27 mouse cellular contexts compared by ENCODE assay signal in genomic region chr7:6917126-6917525, GRCm38 (mm10).
DNase-seq lines count a peak whose midpoint lies in the region; ATAC-seq and TF ChIP-seq lines count a peak whose summit lies in the region.
"Had no signal": no experiment of that assay in that cellular context is flagged by ENCODE, and none has a peak within 500 bp of the region (broad histone marks: within the 10 kb centered on the region; RNA-seq: fewer than 3 reads in every experiment).

No protein-coding gene starts in this region.

- 0 out of 2 replicates have a peak overlapping the region, but pooled peaks have one; percentile 12 for H3K27ac ChIP-seq in forebrain, embryonic 10.5 days
- no peak overlapping the region for H3K27ac ChIP-seq in forebrain, embryonic 14.5 days (ENCODE audit: low read depth, low read length)
- H3K27ac ChIP-seq in heart, embryonic 13.5 days (replicated peaks) = peak overlapping the region; percentile 56
- H3K27ac ChIP-seq in midbrain, embryonic 11.5 days (ENCODE audit: low read depth, low read length) = no peak overlapping the region
- H3K27ac ChIP-seq in midbrain, embryonic 16.5 days (ENCODE audit: low read length) = no peak overlapping the region
- H3K27ac ChIP-seq in limb, embryonic 12.5 days = peak overlapping the region; percentile 24; the same call in 1 of the 2 replicates
- no peak overlapping the region for H3K27ac ChIP-seq in thymus, adult 2 months (ENCODE audit: control insufficient read depth, insufficient read depth, low read length)
- H3K27ac ChIP-seq: liver, embryonic 13.5 days; macrophage; neural tube, embryonic 13.5 days; stomach, postnatal 0 days had no signal

- H3K9ac ChIP-seq in forebrain, embryonic 14.5 days (ENCODE audit: low read length) = no peak overlapping the region
- no peak overlapping the region for H3K9ac ChIP-seq in heart, embryonic 13.5 days
- no peak overlapping the region for H3K9ac ChIP-seq in midbrain, embryonic 11.5 days (ENCODE audit: low read length)
- no peak overlapping the region for H3K9ac ChIP-seq in midbrain, embryonic 16.5 days (ENCODE audit: low read depth, low read length)
- no peak overlapping the region for H3K9ac ChIP-seq in limb, embryonic 12.5 days (replicated peaks)
- H3K9ac ChIP-seq: embryonic facial prominence, embryonic 12.5 days; hindbrain, embryonic 13.5 days; limb, embryonic 15.5 days; liver, embryonic 13.5 days; neural tube, embryonic 13.5 days had no signal

- no peak for ATAC-seq in forebrain, embryonic 14.5 days
- ATAC-seq in heart, embryonic 13.5 days (ENCODE audit: extremely low read depth, insufficient number of reproducible peaks, low FRiP score, low TSS enrichment) = no peak
- ATAC-seq in midbrain, embryonic 11.5 days (ENCODE audit: low FRiP score) = no peak
- ATAC-seq in midbrain, embryonic 16.5 days = no peak
- ATAC-seq in limb, embryonic 12.5 days (ENCODE audit: insufficient number of reproducible peaks, insufficient read depth, low FRiP score, low TSS enrichment, low read depth) = no peak
- ATAC-seq: lung, postnatal 0 days; Patski had no signal

- TF ChIP-seq CTCF in thymus, adult 2 months (IDR thresholded peaks at IDR 0.05; ENCODE audit: borderline replicate concordance, control insufficient read depth, extremely low read depth, insufficient read depth, low read length, poor library complexity) = no peak

- no peak overlapping the region for H3K4me2 ChIP-seq in forebrain, embryonic 14.5 days (ENCODE audit: low read length)
- H3K4me2 ChIP-seq in heart, embryonic 13.5 days = no peak overlapping the region
- H3K4me2 ChIP-seq in midbrain, embryonic 11.5 days = no peak overlapping the region
- no peak overlapping the region for H3K4me2 ChIP-seq in midbrain, embryonic 16.5 days (ENCODE audit: low read length)
- H3K4me2 ChIP-seq in limb, embryonic 12.5 days = no peak overlapping the region
- H3K4me2 ChIP-seq: embryonic facial prominence, embryonic 12.5 days; hindbrain, embryonic 13.5 days; limb, embryonic 15.5 days; liver, embryonic 13.5 days; neural tube, embryonic 13.5 days had no signal

- H3K27me3 ChIP-seq in forebrain, embryonic 10.5 days (ENCODE audit: poor library complexity, severe bottlenecking) = no peaks in the 10 kb centered on the region
- no peaks in the 10 kb centered on the region for H3K27me3 ChIP-seq in forebrain, embryonic 14.5 days (replicated peaks; ENCODE audit: control insufficient read depth, insufficient read depth, low read length)
- H3K27me3 ChIP-seq in heart, embryonic 13.5 days (replicated peaks) = no peaks in the 10 kb centered on the region
- H3K27me3 ChIP-seq in midbrain, embryonic 11.5 days (ENCODE audit: control insufficient read depth, insufficient read depth, low read length) = no peaks in the 10 kb centered on the region
- H3K27me3 ChIP-seq in midbrain, embryonic 16.5 days (ENCODE audit: control insufficient read depth, insufficient read depth, low read depth, low read length) = no peaks in the 10 kb centered on the region
- no peaks in the 10 kb centered on the region for H3K27me3 ChIP-seq in limb, embryonic 12.5 days
- no peaks in the 10 kb centered on the region for H3K27me3 ChIP-seq in thymus, adult 2 months (ENCODE audit: control insufficient read depth, insufficient read depth, low read length)
- H3K27me3 ChIP-seq: embryonic facial prominence, embryonic 12.5 days; hindbrain, embryonic 13.5 days; limb, embryonic 15.5 days; liver, embryonic 13.5 days; neural tube, embryonic 13.5 days; Patski had no signal

- TF ChIP-seq POLR2A in thymus, adult 2 months (IDR thresholded peaks at IDR 0.05; ENCODE audit: control insufficient read depth, extremely low read depth, insufficient read depth, low read length, poor library complexity) = no peak

- H3K36me3 ChIP-seq in forebrain, embryonic 10.5 days (replicated peaks) = no peaks in the 10 kb centered on the region
- H3K36me3 ChIP-seq in forebrain, embryonic 14.5 days (ENCODE audit: control insufficient read depth, insufficient read depth, low read length) = no peaks in the 10 kb centered on the region
- no peaks in the 10 kb centered on the region for H3K36me3 ChIP-seq in heart, embryonic 13.5 days
- H3K36me3 ChIP-seq in midbrain, embryonic 11.5 days (ENCODE audit: control insufficient read depth, insufficient read depth, low read length) = no peaks in the 10 kb centered on the region
- no peaks in the 10 kb centered on the region for H3K36me3 ChIP-seq in midbrain, embryonic 16.5 days (ENCODE audit: control insufficient read depth, insufficient read depth, low read length)
- no peaks in the 10 kb centered on the region for H3K36me3 ChIP-seq in limb, embryonic 12.5 days
- H3K36me3 ChIP-seq in thymus, adult 2 months (ENCODE audit: control insufficient read depth, insufficient read depth, low read length) = no peaks in the 10 kb centered on the region
- H3K36me3 ChIP-seq: embryonic facial prominence, embryonic 12.5 days; hindbrain, embryonic 13.5 days; limb, embryonic 15.5 days; liver, embryonic 13.5 days; neural tube, embryonic 13.5 days had no signal

- intact Hi-C loops in heart, postnatal 36 days (cut with DNase I) = loop anchor here (5.0 kb wide), 3 partner anchors 190 to 560 kb away; no protein-coding TSS in a partner anchor

- DNase-seq in forebrain, embryonic 10.5 days (ENCODE audit: extremely low spot score, low spot score) = no peak
- no peak for DNase-seq in forebrain, embryonic 14.5 days (ENCODE audit: low spot score)
- no peak for DNase-seq in heart, postnatal 36 days
- DNase-seq in midbrain, embryonic 11.5 days (ENCODE audit: low spot score, missing footprints) = peak; percentile 72
- DNase-seq in thymus, adult 2 months = no peak
- DNase-seq: adrenal gland, postnatal 14 days; cerebellum, adult 11-12 months; cerebellum, adult 9-11 months; gastrocnemius, postnatal 10 days; kidney, adult 8-10 months; kidney, postnatal 14 days; liver, embryonic 13.5 days; lung, adult 18-20 months; right cerebral cortex, postnatal 4 days; thymus, adult 18-20 months; thymus, postnatal 4 days had no signal

- H3K4me3 ChIP-seq in forebrain, embryonic 10.5 days = no peak overlapping the region
- H3K4me3 ChIP-seq in forebrain, embryonic 14.5 days (ENCODE audit: low read depth, low read length) = no peak overlapping the region
- H3K4me3 ChIP-seq in heart, embryonic 13.5 days = no peak overlapping the region
- H3K4me3 ChIP-seq in midbrain, embryonic 11.5 days (ENCODE audit: low read depth, low read length) = no peak overlapping the region
- no peak overlapping the region for H3K4me3 ChIP-seq in midbrain, embryonic 16.5 days (ENCODE audit: low read depth, low read length)
- no peak overlapping the region for H3K4me3 ChIP-seq in limb, embryonic 12.5 days (replicated peaks)
- H3K4me3 ChIP-seq in thymus, adult 2 months (ENCODE audit: control insufficient read depth, insufficient read depth, low read length) = no peak overlapping the region
- H3K4me3 ChIP-seq: embryonic facial prominence, embryonic 12.5 days; hindbrain, embryonic 13.5 days; limb, embryonic 15.5 days; liver, embryonic 13.5 days; neural tube, embryonic 13.5 days had no signal

- peaks cover 47% of the 10 kb centered on the region for H3K4me1 ChIP-seq in forebrain, embryonic 10.5 days
- peaks cover 11% of the 10 kb centered on the region for H3K4me1 ChIP-seq in forebrain, embryonic 14.5 days (ENCODE audit: control insufficient read depth, insufficient read depth, low read length)
- peaks cover 42% of the 10 kb centered on the region for H3K4me1 ChIP-seq in heart, embryonic 13.5 days
- peaks cover 16% of the 10 kb centered on the region; the same call in 1 of the 2 replicates for H3K4me1 ChIP-seq in midbrain, embryonic 11.5 days (ENCODE audit: control insufficient read depth, insufficient read depth, low read length)
- H3K4me1 ChIP-seq in midbrain, embryonic 16.5 days (ENCODE audit: control insufficient read depth, insufficient read depth, low read length) = peaks cover 27% of the 10 kb centered on the region
- peaks cover 35% of the 10 kb centered on the region for H3K4me1 ChIP-seq in limb, embryonic 12.5 days (replicated peaks)
- no peaks in the 10 kb centered on the region for H3K4me1 ChIP-seq in thymus, adult 2 months (replicated peaks; ENCODE audit: control insufficient read depth, insufficient read depth, low read length)

- WGBS in forebrain, embryonic 10.5 days = 73% methylated on average over 5 of the region's 5 CpGs
- WGBS in forebrain, embryonic 14.5 days = 70% methylated on average over 5 of the region's 5 CpGs
- WGBS in heart, embryonic 13.5 days = 46% methylated on average over 5 of the region's 5 CpGs
- WGBS in midbrain, embryonic 11.5 days = 72% methylated on average over 5 of the region's 5 CpGs
- WGBS in midbrain, embryonic 16.5 days = 71% methylated on average over 5 of the region's 5 CpGs
- WGBS in limb, embryonic 12.5 days = 40% methylated on average over 5 of the region's 5 CpGs
- 90% methylated on average over 5 of the region's 5 CpGs for WGBS in thymus, adult 2 months

- no peaks in the 10 kb centered on the region for H3K9me3 ChIP-seq in forebrain, embryonic 10.5 days
- H3K9me3 ChIP-seq in forebrain, embryonic 14.5 days (replicated peaks; ENCODE audit: control insufficient read depth, low read length) = no peaks in the 10 kb centered on the region
- H3K9me3 ChIP-seq in heart, embryonic 13.5 days = no peaks in the 10 kb centered on the region
- H3K9me3 ChIP-seq in midbrain, embryonic 11.5 days (ENCODE audit: control insufficient read depth, low read length) = no peaks in the 10 kb centered on the region
- no peaks in the 10 kb centered on the region for H3K9me3 ChIP-seq in midbrain, embryonic 16.5 days (replicated peaks; ENCODE audit: control insufficient read depth, low read length, poor library complexity, severe bottlenecking)
- no peaks in the 10 kb centered on the region for H3K9me3 ChIP-seq in limb, embryonic 12.5 days
- H3K9me3 ChIP-seq: embryonic facial prominence, embryonic 12.5 days; hindbrain, embryonic 13.5 days; limb, embryonic 15.5 days; liver, embryonic 13.5 days; neural tube, embryonic 13.5 days had no signal

Comparison
In these comparisons a context has a peak if more than half of its experiments do, and no peak if none do; other contexts are left out.
1. H3K27ac ChIP-seq: peak in forebrain, embryonic 10.5 days (single experiment), heart, embryonic 13.5 days (single experiment) and limb, embryonic 12.5 days (single experiment); none in forebrain, embryonic 14.5 days (single experiment), midbrain, embryonic 11.5 days (single experiment), midbrain, embryonic 16.5 days (single experiment) and thymus, adult 2 months (single experiment).